Mouse (Mus musculus): ENCODE results near the gene Olfr784.

DNA sequence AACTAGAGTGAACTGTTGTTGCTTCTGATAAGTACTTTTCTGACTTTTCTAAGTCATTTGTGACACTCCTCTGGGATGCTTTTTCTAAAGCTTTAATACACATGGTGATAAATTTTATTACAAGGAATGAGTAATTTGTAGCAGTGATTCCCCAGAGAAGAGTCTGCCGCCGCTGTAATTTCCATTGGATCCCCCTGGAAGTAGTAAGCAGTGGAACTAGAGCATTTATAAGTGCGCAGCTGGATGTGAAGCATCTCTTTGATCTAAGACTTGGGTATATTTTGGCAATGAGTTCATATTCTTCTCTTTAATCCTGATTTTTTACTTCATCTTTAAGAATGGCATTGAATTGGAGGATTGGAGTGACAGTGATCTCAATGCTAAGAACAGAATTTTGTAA is 35.3 kb upstream of the Olfr784 start, which contains the start of gene Olfr782:
- TF ChIP-seq CTCF (IDR thresholded peaks at IDR 0.05; ENCODE audit: extremely low read depth, insufficient read depth, low read length) (no peak), POLR2A (IDR thresholded peaks at IDR 0.05; ENCODE audit: extremely low read depth, insufficient read depth, low read length) (no peak)
